Mouse (Mus musculus): ENCODE measurements around the gene Dscam.

DNA sequence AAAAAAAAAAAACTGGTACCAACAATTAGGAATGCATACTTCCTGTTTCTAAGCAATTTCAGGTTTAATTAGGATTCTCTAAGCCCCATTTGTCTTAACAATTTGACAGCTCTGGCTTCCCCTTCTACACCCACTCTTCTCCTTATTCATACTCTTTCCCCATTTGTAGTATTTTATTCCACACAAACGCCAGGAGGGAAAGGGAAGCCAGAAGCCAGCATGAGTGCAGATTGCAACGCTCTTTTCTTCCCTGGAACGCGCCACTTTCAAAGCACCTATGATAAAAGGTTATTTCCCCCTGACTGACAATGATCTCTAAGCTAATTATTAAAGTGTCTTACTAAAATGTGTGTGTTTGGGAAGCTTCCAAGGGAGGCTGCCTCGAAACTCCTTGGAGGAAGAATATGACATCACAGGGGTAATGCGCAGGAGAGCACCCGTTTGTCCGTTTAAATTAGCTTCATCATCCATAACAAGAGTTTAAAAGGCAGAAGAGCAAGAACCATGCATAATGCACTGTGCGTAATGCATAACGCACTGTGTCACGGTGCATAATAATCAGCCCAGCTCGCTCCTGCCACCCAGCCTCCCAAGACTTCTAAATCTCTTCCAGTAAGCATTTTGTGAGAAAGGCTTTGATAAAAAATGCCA lies 25.9 kb downstream of the Dscam start:
- no peak for TF ChIP-seq POLR2A (IDR thresholded peaks at IDR 0.05; ENCODE audit: low read depth, low read length)
- no peak for TF ChIP-seq CTCF (IDR thresholded peaks at IDR 0.05; ENCODE audit: extremely low read depth, insufficient read depth, insufficient read length, insufficient replicate concordance)
